Mouse (Mus musculus) T-helper 2 cell (primary cell): ENCODE measurements around the gene Gm10354.
"Not testable (repeated sequence)": the region's sequence is repeated elsewhere in the genome, so short reads cannot be mapped to it uniquely, and the experiment has no call there.

Experiments
- in situ Hi-C: fragments of 300-600 bp; cut with MboI, MseI; formaldehyde crosslinking; loops from one replicate; pipeline ENCODE4 v1.15.1; 2025; ENCODE audit warnings: high pct_unique_total_duplicates

The Gm10354 gene

DNA sequence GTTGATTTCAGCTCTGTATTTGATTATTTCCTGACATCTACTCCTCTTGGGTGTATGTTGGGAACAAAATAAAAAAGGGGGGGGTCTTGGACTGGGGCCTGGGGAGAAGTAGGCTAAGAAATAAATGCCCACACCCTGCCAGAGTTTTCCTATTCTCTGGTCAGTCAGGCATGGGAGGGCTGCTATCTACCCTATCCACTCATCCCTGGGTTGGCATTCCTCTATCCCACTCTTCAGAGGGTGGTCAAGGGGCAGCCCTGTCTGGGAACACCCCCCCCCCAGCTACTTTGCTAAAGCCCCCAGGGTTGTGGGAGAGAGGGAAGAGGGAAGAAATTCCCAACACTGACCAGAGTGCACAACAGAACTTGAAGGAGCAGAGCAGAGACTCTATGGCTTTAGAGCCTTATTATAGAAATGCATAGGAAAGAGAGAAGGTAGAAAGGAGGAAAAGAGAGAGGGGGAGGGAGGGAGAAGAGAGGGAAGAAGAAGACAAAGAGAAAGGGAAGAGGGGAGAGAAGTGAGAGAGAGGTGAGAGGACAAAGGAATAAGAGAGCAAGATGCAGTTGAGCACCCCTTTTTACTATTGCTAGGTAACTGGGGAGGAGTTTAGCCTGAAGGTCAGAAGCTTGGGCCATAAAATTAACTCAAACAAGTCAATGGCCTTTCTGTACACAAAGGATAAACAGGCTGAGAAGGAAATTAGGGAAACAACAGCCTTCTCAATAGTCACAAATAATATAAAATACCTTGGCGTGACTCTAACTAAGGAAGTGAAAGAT is 22.6 kb downstream of the Gm10354 start:
- in situ Hi-C loops, result loop anchor here (5.0 to 10.0 kb wide), 2 partner anchors 556 to 739 kb away; no protein-coding TSS in a partner anchor

GRCm38 (mm10) chr5:14953587-14953986 is 25.1 kb downstream of the Gm10354 start:
- in situ Hi-C loops, result loop anchor here (5.0 to 10.0 kb wide), 2 partner anchors 54 to 741 kb away; no protein-coding TSS in a partner anchor

GRCm38 (mm10) chr5:14952749-14953148 is 26.0 kb downstream of the Gm10354 start:
- in situ Hi-C loops, result loop anchor here (5.0 to 10.0 kb wide), 2 partner anchors 55 to 742 kb away; no protein-coding TSS in a partner anchor

GRCm38 (mm10) chr5:14951822-14952221 is 26.9 kb downstream of the Gm10354 start:
- in situ Hi-C loops, result loop anchor here (5.0 to 10.0 kb wide), 2 partner anchors 55 to 743 kb away; no protein-coding TSS in a partner anchor

- in situ Hi-C loops, result not testable (repeated sequence)
These were observed 31.1 kb downstream of the Gm10354 start for GRCm38 (mm10) chr5:14947482-14948198.

DNA sequence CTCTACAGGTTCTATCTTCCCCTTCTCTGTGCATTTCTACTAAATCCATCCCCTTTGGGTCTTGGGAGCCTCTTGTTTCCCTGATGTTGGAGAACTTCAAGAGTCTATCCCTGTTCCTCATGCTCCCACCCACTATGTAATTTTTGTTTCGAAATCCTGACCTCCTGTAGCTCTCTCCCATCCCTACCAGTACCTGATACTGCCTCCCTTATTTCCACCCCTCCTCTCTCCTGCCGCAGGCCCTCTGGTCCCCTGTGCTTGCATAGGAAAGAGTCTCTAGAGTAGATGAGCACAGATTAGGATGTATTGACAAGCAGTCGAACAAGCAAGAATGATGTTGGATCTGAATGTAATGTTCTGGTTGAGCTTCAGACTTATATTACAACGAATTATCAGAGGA is 33.2 kb downstream of the Gm10354 start:
- in situ Hi-C loops, result not testable (repeated sequence)

DNA sequence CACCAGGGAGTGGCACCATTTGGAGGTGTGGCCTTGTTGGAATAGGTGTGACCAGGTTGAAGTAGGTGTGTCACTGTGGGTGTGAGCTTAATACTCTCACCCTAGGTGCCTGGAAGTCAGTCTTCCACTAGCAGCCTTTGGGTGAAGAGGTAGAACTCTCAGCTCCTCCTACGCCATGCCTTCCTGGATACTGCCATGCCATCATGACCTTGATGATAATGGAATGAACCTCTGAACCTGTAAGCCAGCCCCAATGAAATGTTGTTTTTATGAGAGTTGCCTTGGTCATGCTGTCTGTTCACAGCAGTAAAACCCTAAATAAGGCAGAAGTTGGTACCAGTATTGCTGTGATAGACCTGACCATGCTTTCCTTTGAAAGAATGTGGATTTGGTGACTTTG is 37.7 kb downstream of the Gm10354 start:
- in situ Hi-C loops, result not testable (repeated sequence)

GRCm38 (mm10) chr5:14938329-14938728 is 40.4 kb downstream of the Gm10354 start, which contains the start of gene Speer4e:
Gene Speer4e, minus strand, starts transcription at chr5:14938429.
- in situ Hi-C loops, result not testable (repeated sequence)

- in situ Hi-C loops, result not testable (repeated sequence)
These were observed 45.0 kb downstream of the Gm10354 start for GRCm38 (mm10) chr5:14933721-14934120.

DNA sequence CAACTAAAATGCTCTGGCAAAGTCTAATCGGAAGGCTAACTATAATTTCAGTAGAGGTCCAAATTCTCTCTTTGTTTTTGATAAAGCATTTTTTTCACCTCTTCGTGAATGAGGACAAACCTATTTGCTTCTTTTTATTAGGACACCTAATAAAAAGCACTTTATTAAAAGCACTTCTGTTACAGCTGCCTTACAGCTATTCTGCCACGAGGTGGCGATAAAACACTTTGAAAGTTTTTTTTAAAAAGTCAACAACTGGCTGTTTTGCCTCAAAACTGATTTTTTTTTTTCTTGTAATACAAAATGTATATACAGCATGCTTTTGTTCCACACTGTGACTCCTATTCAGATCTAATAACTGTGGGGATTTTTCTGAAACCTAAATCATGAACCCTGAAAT is 51.7 kb downstream of the Gm10354 start:
- in situ Hi-C loops, result not testable (repeated sequence)
